Mouse (Mus musculus): Measurements from ENCODE around the gene Gxylt2. TPM values are rescaled to one million over a fixed set of nuclear protein-coding genes. Genes with fewer than 3 reads are reported as not detected.

The Gxylt2 gene
- polyA plus RNA-seq, 1 experiment from 2014 or later = 6.9 TPM

DNA sequence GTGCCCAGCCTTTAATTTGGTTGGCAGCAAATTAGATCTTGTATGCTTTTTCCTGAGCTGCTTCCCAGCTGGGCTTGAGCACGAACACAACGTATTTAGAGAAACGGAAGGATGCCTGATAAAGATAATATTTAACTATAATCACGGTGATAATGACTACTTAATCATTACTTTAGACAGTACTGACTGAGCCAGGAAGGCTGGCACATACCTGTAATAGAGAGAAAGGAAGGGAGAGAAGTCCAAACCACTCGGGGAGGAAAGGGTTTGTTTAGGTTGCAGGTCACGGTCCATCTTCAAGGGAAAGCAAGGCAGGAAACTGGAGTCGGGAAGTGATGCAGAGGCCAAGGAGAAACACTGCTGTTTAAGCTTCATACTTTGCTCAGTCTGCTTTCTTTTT lies 11.6 kb downstream of the Gxylt2 start:
- Histone ChIP-seq H3K4me3 (ENCODE audit: low read depth, low read length) (no peak overlapping the region), H3K36me3 (replicated peaks; ENCODE audit: control insufficient read depth, insufficient read depth, low read depth, low read length) (no peaks in the 10 kb centered on the region), H3K4me1 (ENCODE audit: control insufficient read depth, insufficient read depth, low read length) (no peaks in the 10 kb centered on the region), H3K27me3 (ENCODE audit: control insufficient read depth, insufficient read depth, low read length) (no peaks in the 10 kb centered on the region), H3K27ac (replicated peaks; ENCODE audit: low read depth, low read length) (no peak overlapping the region), H3K9ac (replicated peaks; ENCODE audit: low read length) (no peak overlapping the region), H3K9me3 (replicated peaks; ENCODE audit: control insufficient read depth, low read length) (no peaks in the 10 kb centered on the region), H3K4me2 (ENCODE audit: low read depth, low read length) (no peak overlapping the region)
- DNase-seq (ENCODE audit: low spot score) = no peak
- ATAC-seq (replicated peaks; ENCODE audit: insufficient number of reproducible peaks, low FRiP score, low TSS enrichment, low read depth) = no peak
- WGBS = 67% methylated on average over 7 of the region's 7 CpGs

DNA sequence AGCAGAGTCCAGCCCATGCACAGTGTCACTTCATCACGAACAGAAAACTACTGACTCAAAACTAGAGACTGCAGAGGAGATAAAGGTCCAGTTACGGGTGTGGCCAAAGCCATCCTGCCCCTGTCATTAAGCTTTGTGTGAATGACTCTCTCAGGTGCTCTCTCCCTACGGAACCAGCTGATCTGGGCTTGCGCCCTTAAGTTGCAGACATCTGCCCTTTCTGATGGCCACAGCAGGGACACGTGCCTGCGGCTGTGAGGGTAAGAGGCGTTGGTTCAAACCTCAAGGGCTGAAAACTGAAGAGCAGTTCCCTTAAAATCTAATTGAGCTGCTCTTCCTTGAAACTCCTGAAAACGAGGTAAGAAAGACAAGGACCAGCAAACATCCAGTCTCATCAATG lies 12.3 kb downstream of the Gxylt2 start:
- Histone ChIP-seq H3K27ac (replicated peaks; ENCODE audit: low read depth, low read length) (no peak overlapping the region), H3K27me3 (ENCODE audit: control insufficient read depth, insufficient read depth, low read length) (no peaks in the 10 kb centered on the region), H3K4me2 (ENCODE audit: low read depth, low read length) (no peak overlapping the region), H3K4me3 (ENCODE audit: low read depth, low read length) (no peak overlapping the region), H3K9ac (replicated peaks; ENCODE audit: low read length) (no peak overlapping the region), H3K9me3 (replicated peaks; ENCODE audit: control insufficient read depth, low read length) (no peaks in the 10 kb centered on the region), H3K4me1 (ENCODE audit: control insufficient read depth, insufficient read depth, low read length) (no peaks in the 10 kb centered on the region), H3K36me3 (replicated peaks; ENCODE audit: control insufficient read depth, insufficient read depth, low read depth, low read length) (no peaks in the 10 kb centered on the region)
- WGBS = 74% methylated on average over 8 of the region's 8 CpGs
- DNase-seq (ENCODE audit: low spot score) (no peak), ATAC-seq (replicated peaks; ENCODE audit: insufficient number of reproducible peaks, low FRiP score, low TSS enrichment, low read depth) (no peak)

DNA sequence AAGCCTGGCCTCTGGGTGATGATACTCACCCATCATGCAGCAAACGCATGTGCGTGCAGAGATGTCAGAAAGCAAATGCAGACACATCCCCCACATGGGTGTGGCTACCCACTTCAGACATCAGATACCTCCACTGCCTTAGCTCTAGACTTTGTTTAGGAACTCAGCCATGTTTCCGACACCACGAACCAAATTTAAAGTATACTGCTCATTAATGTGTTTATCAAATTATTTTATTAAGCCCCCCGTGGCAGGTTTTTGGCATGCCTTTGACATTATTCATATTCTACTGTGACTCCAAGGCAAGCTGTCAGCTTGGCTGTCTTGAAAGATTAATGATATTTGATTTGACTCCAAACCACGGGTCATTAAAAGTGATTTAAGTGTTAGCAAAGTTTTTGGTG lies 15.6 kb downstream of the Gxylt2 start:
- Histone ChIP-seq H3K4me1 (ENCODE audit: control insufficient read depth, insufficient read depth, low read length) (no peaks in the 10 kb centered on the region), H3K9ac (replicated peaks; ENCODE audit: low read length) (no peak overlapping the region), H3K27me3 (ENCODE audit: control insufficient read depth, insufficient read depth, low read length) (no peaks in the 10 kb centered on the region), H3K9me3 (replicated peaks; ENCODE audit: control insufficient read depth, low read length) (no peaks in the 10 kb centered on the region), H3K4me3 (ENCODE audit: low read depth, low read length) (no peak overlapping the region), H3K27ac (replicated peaks; ENCODE audit: low read depth, low read length) (no peak overlapping the region), H3K36me3 (replicated peaks; ENCODE audit: control insufficient read depth, insufficient read depth, low read depth, low read length) (no peaks in the 10 kb centered on the region), H3K4me2 (ENCODE audit: low read depth, low read length) (no peak overlapping the region)
- 76% methylated on average over 6 of the region's 6 CpGs for WGBS
- no peak for DNase-seq (ENCODE audit: low spot score)
- no peak for ATAC-seq (replicated peaks; ENCODE audit: insufficient number of reproducible peaks, low FRiP score, low TSS enrichment, low read depth)

DNA sequence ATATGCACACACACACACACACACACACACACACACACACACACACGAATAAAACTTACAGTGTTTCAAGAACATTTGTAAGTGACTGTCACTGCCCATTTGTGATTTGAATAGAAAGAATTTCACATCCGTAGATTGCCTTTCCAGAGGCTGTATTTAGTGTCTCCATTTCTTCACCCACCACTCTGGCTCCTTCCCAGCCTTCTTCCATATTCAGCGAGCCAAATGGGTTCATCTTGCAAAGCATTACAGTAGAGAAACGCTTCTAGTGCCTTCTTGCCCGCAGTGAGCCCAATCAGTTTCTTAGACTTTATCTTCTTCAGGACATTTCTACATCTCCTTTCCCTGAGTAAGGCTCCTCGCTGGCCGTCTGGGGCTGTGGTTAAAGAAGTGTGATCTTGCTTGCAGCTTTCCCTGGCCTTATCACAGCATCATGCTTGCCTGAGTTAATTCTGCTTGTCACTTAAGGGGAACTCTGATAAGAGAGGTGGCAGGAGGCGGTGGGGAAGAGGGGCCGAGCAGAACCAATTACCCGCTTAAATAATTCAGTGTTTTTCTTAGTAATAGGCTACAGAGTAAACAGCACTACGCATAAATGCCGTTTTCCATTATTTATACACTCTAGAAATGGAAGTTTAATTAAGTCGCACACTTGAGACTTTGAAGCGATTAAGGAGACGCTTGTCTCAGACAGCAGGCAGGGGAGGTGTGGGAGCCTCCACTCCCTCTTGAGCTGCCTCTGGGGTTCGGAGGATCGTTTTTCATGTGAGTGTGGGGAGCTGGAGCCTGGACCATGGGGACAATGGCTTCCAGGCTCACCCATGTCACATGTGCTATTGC lies 16.6 kb downstream of the Gxylt2 start:
- Histone ChIP-seq H3K36me3 (replicated peaks; ENCODE audit: control insufficient read depth, insufficient read depth, low read depth, low read length) (no peaks in the 10 kb centered on the region), H3K4me3 (ENCODE audit: low read depth, low read length) (no peak overlapping the region), H3K9ac (replicated peaks; ENCODE audit: low read length) (no peak overlapping the region), H3K27ac (replicated peaks; ENCODE audit: low read depth, low read length) (no peak overlapping the region), H3K27me3 (ENCODE audit: control insufficient read depth, insufficient read depth, low read length) (no peaks in the 10 kb centered on the region), H3K4me2 (ENCODE audit: low read depth, low read length) (no peak overlapping the region), H3K9me3 (replicated peaks; ENCODE audit: control insufficient read depth, low read length) (no peaks in the 10 kb centered on the region), H3K4me1 (ENCODE audit: control insufficient read depth, insufficient read depth, low read length) (no peaks in the 10 kb centered on the region)
- ATAC-seq (replicated peaks; ENCODE audit: insufficient number of reproducible peaks, low FRiP score, low TSS enrichment, low read depth) (0 out of 2 replicates have a peak, but pooled peaks have one; percentile 47), DNase-seq (ENCODE audit: low spot score) (no peak)
- 48% methylated on average over 17 of the region's 17 CpGs for WGBS

DNA sequence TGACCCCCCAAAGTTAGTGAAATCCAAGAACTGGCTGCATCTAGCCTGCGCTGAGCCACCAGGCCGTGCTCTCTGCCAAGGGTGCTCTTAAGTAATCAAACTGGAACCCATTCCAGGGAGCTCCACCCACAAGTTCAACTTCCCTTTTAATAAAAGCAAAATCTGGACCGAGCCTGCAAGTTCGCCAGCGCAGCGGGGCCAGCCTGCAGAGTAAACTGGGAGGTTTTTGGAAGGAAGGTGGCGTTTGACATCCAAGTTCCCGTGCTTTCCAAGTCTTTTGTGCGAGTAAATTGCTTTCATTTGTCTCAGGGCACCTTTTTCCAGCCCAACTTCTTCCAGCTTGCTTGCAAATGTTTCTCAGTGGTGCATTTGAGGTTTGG lies 27.5 kb downstream of the Gxylt2 start:
- H3K27ac ChIP-seq (replicated peaks; ENCODE audit: low read depth, low read length) = peak overlapping the region; percentile 3; the same call in 1 of the 2 replicates
- no peak overlapping the region; the same call in 1 of the 2 replicates for H3K4me2 ChIP-seq (ENCODE audit: low read depth, low read length)

DNA sequence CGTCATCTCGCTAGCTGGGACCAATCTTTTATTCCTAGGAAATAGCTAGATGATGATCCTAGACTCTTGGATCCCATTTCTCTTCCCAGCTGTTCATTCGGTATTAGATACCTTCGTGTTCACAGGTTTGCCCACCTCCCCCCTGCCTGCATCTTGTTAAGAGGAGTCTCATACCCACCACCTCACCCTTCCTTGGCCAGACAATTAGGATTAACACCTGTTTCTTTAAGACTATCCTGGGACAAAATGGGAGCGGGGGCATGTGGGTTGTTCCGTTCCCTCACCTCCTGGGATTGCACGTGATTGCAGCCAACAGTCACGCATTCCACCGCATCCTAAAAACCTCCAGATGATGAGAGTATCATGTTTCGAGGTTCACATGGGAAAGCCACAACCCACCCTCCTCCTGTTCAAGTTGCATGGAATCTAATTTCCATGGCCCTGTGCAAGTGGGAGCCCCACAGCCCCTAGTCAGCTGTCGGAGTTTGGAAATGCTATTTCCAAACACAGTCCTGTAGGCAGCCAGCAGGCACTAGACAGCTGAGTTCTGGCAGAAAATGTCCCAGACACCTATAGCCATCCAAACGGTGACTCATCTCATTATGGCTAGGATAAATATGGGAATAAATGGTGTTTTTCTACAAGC lies 28.0 kb downstream of the Gxylt2 start:
- DNase-seq (ENCODE audit: low spot score) (peak; percentile 87), ATAC-seq (replicated peaks; ENCODE audit: insufficient number of reproducible peaks, low FRiP score, low TSS enrichment, low read depth) (peak; percentile 89)
- Histone ChIP-seq H3K36me3 (replicated peaks; ENCODE audit: control insufficient read depth, insufficient read depth, low read depth, low read length) (no peaks in the 10 kb centered on the region), H3K4me2 (ENCODE audit: low read depth, low read length) (no peak overlapping the region; the same call in 1 of the 2 replicates), H3K9ac (replicated peaks; ENCODE audit: low read length) (no peak overlapping the region), H3K9me3 (replicated peaks; ENCODE audit: control insufficient read depth, low read length) (no peaks in the 10 kb centered on the region), H3K4me1 (ENCODE audit: control insufficient read depth, insufficient read depth, low read length) (peaks cover 6% of the 10 kb centered on the region), H3K27me3 (ENCODE audit: control insufficient read depth, insufficient read depth, low read length) (no peaks in the 10 kb centered on the region), H3K4me3 (ENCODE audit: low read depth, low read length) (no peak overlapping the region), H3K27ac (replicated peaks; ENCODE audit: low read depth, low read length) (no peak overlapping the region; the same call in 1 of the 2 replicates)
- WGBS = 30% methylated on average over 12 of the region's 12 CpGs

More for the DNA sequence above, 27.5 kb downstream of the Gxylt2 start:
- peak; percentile 43 for DNase-seq (ENCODE audit: low spot score)
- Histone ChIP-seq H3K27me3 (ENCODE audit: control insufficient read depth, insufficient read depth, low read length) (no peaks in the 10 kb centered on the region), H3K4me3 (ENCODE audit: low read depth, low read length) (no peak overlapping the region), H3K36me3 (replicated peaks; ENCODE audit: control insufficient read depth, insufficient read depth, low read depth, low read length) (no peaks in the 10 kb centered on the region), H3K4me1 (ENCODE audit: control insufficient read depth, insufficient read depth, low read length) (peaks cover 6% of the 10 kb centered on the region), H3K9me3 (replicated peaks; ENCODE audit: control insufficient read depth, low read length) (no peaks in the 10 kb centered on the region), H3K9ac (replicated peaks; ENCODE audit: low read length) (no peak overlapping the region)
- ATAC-seq (replicated peaks; ENCODE audit: insufficient number of reproducible peaks, low FRiP score, low TSS enrichment, low read depth) = no peak
- WGBS = 40% methylated on average over 9 of the region's 9 CpGs

DNA sequence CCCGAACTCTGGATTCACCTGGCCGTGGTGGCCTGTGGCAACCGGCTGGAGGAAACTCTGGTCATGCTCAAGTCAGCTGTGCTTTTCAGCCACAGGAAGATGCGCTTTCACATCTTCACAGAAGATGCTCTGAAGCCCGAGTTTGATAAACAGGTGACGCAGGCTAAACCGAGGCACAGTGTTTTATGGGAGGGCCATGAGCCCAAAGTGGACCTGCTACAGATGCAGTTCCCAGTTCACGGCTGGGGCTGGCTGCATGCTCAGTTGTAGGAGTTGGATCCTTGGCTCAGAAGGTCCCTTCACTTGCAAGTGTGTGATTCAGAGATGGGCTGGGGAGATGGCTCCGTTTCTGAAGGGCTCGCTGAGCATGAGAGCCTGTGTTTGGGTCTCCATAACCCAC lies 28.7 kb downstream of the Gxylt2 start:
- ATAC-seq (replicated peaks; ENCODE audit: insufficient number of reproducible peaks, low FRiP score, low TSS enrichment, low read depth) = no peak
- Histone ChIP-seq H3K27ac (replicated peaks; ENCODE audit: low read depth, low read length) (no peak overlapping the region), H3K36me3 (replicated peaks; ENCODE audit: control insufficient read depth, insufficient read depth, low read depth, low read length) (no peaks in the 10 kb centered on the region), H3K4me3 (ENCODE audit: low read depth, low read length) (no peak overlapping the region), H3K9ac (replicated peaks; ENCODE audit: low read length) (no peak overlapping the region), H3K9me3 (replicated peaks; ENCODE audit: control insufficient read depth, low read length) (no peaks in the 10 kb centered on the region), H3K4me2 (ENCODE audit: low read depth, low read length) (no peak overlapping the region), H3K27me3 (ENCODE audit: control insufficient read depth, insufficient read depth, low read length) (no peaks in the 10 kb centered on the region), H3K4me1 (ENCODE audit: control insufficient read depth, insufficient read depth, low read length) (peaks cover 6% of the 10 kb centered on the region)
- 88% methylated on average over 10 of the region's 10 CpGs for WGBS
- no peak for DNase-seq (ENCODE audit: low spot score)

DNA sequence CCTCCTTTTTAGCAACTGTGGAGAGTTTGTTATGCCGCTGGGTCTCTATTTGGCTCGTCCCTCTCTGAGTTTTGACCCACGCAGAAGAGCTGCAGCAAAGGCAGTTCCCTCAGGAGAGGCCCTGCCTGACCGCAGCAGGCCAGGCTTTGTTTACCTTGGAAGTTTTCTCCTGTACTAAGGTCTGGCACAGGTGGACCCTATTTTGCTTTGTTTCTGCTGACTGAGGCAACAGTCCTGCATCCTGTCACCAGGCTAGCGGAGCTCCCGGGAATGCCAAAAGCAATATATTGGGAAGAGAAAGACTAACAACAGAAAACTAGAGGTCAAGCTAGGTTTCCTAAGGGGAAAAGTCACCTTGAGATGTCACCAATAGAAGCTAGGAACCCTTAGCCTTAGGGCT lies 29.8 kb downstream of the Gxylt2 start:
- Histone ChIP-seq H3K4me1 (ENCODE audit: control insufficient read depth, insufficient read depth, low read length) (peaks cover 6% of the 10 kb centered on the region), H3K27ac (replicated peaks; ENCODE audit: low read depth, low read length) (no peak overlapping the region), H3K36me3 (replicated peaks; ENCODE audit: control insufficient read depth, insufficient read depth, low read depth, low read length) (no peaks in the 10 kb centered on the region), H3K4me2 (ENCODE audit: low read depth, low read length) (no peak overlapping the region), H3K27me3 (ENCODE audit: control insufficient read depth, insufficient read depth, low read length) (no peaks in the 10 kb centered on the region), H3K4me3 (ENCODE audit: low read depth, low read length) (no peak overlapping the region), H3K9ac (replicated peaks; ENCODE audit: low read length) (no peak overlapping the region), H3K9me3 (replicated peaks; ENCODE audit: control insufficient read depth, low read length) (no peaks in the 10 kb centered on the region)
- DNase-seq (ENCODE audit: low spot score) = no peak
- ATAC-seq (replicated peaks; ENCODE audit: insufficient number of reproducible peaks, low FRiP score, low TSS enrichment, low read depth) = no peak
- WGBS = 56% methylated on average over 6 of the region's 6 CpGs
